Mouse (Mus musculus) forelimb bud, embryonic 11.5 days (tissue): ENCODE data around the gene Dctn2.
A peak's percentile ranks its signal among the peaks of the same experiment; 100 is the strongest.
"Not testable (repeated sequence)": the region's sequence is repeated elsewhere in the genome, so short reads cannot be mapped to it uniquely, and the experiment has no call there.

Experiments used
- DNase-seq: peaks from one replicate; pipeline ENCODE4 v3.0.0-alpha.2; 2012; ENCODE audit warnings: low read depth, low spot score

Dctn2 gene

DNA sequence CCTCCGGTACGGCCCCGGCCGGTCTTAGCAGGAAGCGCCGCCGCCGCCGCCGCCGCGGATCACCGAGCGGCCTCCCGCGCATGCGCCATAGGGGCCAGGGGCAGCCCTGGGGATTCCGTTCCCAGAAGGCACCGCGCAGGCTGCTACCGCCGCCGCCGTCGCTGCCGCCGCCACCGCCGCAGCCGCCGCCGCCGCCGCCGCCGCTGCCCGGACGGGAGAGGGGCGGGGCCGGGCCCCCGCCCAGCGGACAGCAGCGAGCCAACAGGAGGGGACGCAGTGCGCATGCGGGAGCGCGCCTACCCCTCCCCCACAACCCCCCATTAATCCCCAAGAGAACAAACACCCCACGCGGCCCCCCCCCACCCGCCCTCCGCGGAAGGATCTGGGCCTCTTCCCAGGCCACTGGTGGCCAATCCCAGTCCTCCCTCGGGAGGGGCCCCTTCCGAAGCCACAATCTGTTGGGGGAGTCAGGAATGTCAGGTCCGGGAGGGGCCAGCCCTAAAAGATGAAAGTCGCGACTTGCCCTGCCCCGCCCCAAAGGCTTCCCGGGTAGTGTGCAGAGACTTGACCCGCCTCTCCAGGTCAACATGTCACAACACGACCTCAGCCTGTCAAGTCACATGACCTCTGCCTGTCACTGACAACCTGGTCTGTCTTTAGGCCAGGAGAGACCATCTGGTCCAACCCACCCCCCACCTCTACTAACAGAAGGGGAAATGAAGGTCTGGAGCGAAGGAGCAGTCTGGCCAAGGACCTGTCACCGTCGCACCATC is 22.8 kb downstream of the Dctn2 start, which contains the start of gene Mbd6:
Mbd6 (minus strand) TSS at position 219 of the 773 bp plus-strand sequence.
- DNase-seq, result peak; percentile 83

GRCm38 (mm10) chr10:127289573-127290191 is 23.5 kb downstream of the Dctn2 start:
- DNase-seq, result peak; percentile 35

DNA sequence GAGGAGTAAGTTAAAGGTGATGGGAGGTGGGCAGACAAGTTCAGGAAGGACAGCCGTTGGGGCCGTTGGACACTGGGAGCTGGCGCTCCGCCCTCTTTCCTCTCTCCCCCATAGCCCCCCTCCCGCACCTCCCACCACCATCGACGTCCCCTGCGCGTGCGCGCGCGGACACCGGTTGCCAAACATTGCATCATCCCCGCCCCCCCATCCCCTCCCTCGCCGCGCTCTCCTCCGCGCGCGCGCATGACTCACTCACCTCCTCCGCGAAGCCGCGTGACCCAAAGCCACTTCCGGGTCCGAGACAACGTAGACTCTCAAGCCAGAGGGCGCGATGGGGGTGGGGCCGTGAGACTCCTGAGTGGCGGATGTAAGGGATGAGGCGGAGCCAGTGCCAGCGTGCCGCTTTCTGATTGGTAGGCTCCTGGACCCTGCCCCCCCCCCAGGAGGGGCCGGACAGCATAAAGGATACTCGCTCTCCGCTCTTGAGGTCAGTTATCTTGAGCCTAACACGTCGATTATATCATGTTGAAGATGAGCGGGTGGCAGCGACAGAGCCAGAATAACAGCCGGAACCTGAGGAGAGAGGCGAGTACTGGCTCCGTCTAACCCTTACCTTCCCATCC is 24.2 kb downstream of the Dctn2 start:
- peak; percentile 99 for DNase-seq

GRCm38 (mm10) chr10:127290930-127291880 is 25.0 kb downstream of the Dctn2 start:
- DNase-seq, result no peak

GRCm38 (mm10) chr10:127291881-127292638 is 25.9 kb downstream of the Dctn2 start:
- no peak for DNase-seq

- DNase-seq, result no peak
These were observed 26.9 kb downstream of the Dctn2 start for GRCm38 (mm10) chr10:127292987-127293538.

DNA sequence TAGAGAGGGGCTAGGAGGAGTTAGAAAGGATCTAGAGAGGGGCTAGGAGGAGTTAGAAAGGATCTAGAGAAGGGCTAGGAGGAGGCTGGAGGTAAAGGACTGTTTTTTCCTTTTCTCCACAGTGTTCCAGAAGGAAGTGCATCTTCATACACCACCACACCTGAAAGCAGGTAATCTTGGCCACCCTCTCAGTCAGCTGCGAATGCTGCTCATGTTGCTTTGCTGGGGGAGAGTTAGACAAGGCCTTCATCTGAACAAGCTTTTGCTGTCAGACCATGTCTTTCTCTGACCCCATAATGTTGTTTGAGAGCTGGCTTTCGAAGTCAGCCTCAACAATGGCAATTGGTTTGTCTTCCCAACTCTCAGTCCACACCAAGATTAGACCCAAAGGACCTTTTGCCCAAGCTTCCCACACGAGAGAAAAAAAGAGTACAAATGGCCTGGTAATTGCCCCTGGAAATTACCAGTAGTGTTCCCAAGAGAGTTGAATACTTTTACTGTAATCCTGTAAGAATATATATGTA is 27.5 kb downstream of the Dctn2 start:
- DNase-seq, result no peak

DNA sequence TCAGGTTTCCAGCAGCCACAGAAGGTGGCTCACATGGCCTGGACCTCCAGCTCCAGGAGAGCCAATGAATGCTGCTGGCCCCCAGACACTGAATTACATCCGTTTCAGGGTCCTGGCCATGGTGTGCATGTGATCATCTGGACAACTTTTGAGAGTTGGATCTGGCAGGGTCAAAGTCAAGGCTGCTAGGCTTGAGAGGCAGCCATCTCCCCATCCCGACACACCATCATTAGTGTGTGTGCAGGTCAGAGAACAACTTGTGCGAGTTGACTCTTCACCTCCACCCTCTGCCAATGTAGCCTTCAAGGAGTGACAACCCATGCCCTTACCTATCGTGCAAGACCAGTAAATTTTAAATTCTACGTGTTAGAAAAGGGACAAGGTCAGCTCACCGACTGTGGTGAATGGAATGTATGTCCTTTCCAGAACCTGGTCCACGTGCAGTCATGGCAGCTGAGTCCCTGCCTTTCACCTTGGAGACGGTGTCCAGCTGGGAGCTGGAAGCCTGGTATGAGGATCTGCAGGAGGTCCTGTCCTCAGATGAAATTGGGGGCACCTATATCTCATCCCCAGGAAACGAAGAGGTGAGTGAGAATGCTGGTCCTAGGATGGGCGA is 28.8 kb downstream of the Dctn2 start:
- DNase-seq, result no peak

DNA sequence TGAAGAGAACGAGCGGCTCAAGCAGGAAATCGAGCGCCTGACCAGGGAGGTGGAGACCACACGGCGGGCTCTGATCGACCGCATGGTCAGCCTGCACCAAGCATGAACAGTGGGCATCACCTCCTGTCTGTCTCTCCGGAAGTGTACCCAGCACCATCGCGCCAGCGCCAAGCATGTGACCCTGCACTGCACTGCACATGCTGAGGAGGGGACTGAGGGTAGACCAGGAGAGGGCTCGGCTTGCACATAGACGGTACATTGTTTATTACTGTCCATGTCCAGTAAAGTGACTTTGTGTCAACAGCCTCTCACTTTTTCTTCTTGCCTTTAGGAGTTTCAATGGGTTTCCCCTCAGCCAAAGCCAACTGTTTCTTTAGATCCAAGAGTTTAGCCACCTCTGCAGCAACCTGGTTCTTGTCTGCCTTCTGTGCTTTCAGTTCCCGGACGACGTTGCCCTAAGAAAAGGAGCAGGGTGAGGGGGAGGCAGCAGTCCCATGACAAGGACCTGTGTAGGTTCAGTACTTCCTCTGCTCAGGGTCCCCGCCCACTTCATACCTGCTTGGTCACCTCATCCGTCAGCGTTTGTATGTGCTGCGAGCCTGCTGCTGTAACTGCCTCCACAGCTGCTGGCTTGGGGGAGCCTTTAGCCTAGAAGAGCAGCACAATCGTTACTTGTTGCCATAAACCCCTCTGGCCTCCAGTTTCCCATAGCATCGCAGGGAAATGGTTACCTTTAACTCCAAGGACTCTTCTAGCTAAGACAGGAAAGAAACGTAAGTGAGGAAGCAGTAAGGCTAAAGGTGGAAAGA is 30.0 kb downstream of the Dctn2 start:
- no peak for DNase-seq

DNA sequence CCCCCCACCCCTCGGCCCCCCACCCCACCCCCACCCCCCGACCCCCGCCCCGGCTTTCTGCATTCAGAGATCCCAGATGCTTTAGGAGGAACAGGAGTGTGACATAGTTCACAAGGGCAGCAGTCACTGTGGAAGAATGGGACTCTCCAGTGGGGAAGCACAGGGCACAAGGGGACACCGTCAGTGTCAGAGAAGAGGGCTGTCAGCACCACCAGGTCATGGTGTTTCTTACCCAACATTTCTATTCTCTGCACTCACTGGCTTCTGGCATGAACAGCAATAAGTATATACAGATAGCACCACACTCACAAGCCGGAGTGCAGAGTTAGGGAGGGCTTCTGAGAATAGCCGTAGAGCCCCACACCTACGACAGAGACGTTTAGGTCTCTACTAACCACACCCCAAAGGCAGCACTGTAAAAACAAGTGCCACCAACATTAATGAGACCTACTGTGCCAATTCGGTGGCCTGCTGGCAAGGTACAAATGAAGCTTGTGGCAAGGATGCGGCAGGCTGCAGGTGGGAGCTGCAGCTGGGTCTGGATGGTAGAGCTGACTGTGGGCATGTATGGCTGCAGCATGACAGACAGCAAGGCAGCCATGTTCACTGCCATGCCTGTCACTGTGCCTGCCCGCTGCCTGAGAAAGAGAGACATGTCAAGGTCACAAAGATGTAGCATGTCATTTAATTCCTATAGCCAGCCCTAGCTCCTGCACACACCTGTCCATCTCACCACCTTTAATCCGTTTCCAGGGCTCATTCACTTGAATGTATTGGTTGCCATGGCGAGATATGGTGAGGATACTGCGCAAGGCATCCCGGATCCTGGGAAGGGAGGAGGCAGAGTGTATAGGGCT is 31.1 kb downstream of the Dctn2 start:
- DNase-seq, result no peak

DNA sequence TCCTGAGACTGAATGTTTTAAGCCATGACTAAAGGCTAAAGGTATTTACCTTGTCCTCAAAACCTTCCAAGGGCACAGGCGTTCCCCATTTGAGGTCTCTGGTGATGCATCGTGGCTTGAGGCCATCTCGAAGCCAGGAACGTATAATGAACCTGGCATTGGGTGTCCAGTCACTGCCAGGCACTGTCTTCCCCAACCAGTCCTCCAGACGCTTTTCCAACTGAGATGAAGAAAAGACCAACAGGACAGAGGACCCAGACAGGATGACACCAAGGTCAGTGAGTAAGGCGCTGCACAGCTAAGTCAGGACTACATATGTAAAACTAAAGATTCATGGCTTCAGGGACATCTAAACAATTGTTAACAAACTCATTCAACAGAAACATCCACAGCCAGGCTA is 34.2 kb downstream of the Dctn2 start:
- DNase-seq, result no peak

GRCm38 (mm10) chr10:127303136-127303535 is 37.0 kb downstream of the Dctn2 start:
- DNase-seq, result no peak

DNA sequence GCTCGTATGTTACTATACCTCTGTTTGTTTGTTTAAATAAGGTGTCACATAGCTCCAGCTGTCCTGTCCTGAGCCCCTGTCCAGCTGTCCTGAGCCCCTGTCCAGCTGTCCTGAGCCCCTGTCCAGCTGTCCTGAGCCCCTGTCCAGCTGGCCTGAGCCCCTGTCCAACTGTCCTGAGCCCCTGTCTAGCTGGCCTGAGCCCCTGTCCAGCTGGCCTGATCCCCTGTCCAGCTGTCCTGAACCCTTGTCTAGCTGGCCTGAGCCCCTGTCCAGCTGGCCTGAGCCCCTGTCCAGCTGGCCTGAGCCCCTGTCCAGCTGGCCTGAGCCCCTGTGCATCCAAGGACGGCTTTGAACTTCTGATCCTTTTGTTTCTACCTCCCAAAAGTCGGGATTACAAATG is 43.0 kb downstream of the Dctn2 start:
- not testable (repeated sequence) for DNase-seq

DNA sequence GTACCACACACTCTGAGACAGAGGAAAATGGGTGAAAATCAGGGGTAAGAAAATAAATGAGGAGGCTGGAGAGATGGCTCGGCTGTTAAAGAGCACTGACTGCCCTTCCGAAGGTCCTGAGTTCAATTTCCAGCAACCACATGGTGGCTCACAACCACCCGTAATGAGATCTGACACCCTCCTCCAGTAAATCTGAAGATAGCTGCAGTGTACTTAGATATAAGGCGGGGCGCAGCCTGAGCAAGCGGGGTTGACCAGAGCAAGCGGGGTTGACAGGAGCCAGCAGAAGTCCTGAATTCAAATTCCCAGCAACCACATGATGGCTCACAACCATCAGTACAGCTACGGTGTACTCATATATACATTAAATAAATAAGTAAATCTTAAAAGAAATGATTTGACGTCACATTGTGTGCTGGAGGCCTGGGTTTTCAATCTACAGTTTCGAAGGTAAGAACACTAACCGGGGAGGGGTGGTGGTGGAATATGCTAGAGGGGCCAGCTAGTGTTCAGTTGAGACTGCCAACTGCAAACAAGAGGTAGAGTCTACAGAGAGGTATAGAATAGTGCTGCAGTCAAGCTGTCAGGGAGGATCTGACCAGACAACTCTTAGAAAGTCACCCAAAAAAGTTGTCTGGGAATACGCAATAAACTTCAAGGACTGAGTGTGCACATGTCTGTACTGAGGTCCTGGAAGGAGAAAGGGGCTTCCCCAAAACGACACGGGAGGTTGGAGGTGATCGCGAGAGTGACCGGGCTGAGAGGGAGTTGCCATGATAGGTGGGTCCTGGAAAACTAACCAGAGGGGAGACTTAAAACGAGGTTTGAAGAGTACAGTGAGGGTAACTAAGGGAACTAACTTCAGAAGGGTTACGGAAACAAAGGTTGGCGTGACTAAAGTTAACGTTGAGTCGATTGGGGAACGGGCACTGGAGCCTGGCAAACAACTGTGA is 44.6 kb downstream of the Dctn2 start:
- peak; percentile 48 for DNase-seq

- peak; percentile 94 for DNase-seq
These were observed 45.5 kb downstream of the Dctn2 start, which contains the start of gene Mars for GRCm38 (mm10) chr10:127311476-127312355. Gene Mars (minus strand): TSS chr10:127311786.

- peak; percentile 94 for DNase-seq
These were observed 46.1 kb downstream of the Dctn2 start for GRCm38 (mm10) chr10:127312356-127312676.
